Mouse (Mus musculus): Measurements from ENCODE around the gene Thy1. TPM values are rescaled to one million over a fixed set of nuclear protein-coding genes. Genes with fewer than 3 reads are reported as not detected.
A peak's percentile ranks its signal among the peaks of the same experiment; 100 is the strongest.

The Thy1 gene
- polyA plus RNA-seq, 1 experiment from 2014 or later: 21.5 TPM

DNA sequence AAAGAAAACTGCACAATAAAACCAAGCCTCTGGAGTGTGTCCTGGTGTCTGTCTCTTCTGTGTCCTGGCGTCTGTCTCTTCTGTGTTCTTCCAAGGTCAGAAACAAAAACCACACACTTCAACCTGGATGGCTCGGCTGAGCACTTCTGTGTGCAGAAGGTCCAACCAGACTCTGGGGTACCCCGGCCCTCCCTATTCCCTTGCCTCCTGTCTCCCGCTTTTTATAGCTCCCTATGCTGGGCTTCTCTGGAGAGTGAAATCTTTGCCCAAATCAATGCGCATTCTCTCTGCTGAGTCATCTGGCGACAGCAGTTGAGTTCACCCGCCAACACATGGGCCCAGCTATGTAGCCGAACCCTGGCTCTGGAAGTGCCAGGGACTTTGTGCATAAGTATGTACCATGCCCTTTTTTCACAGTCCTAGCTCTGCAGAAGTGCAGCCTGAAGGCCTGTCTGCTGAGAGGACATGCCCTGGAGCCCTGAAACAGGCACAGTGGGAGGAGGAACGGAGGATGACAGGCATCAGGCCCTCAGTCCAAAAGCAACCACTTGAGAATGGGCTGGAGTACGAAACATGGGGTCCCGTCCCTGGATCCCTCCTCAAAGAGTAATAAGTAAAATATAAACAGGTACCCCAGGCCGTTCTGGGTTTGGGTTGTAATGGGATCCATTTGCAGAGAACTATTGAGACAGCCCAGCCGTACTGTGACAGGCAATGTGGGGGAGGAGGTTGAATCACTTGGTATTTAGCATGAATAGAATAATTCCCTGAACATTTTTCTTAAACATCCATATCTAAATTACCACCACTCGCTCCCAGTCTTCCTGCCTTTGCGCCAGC, 5.6 kb downstream of the Thy1 start:
- no peak for ATAC-seq (replicated peaks; ENCODE audit: extremely low read depth, insufficient read depth, low FRiP score)
- peaks cover 14% of the 10 kb centered on the region for H3K27me3 ChIP-seq (ENCODE audit: control insufficient read depth, insufficient read depth, low read length)
- peaks cover 1% of the 10 kb centered on the region; the same call in 1 of the 2 replicates for H3K4me1 ChIP-seq (ENCODE audit: control insufficient read depth, insufficient read depth, low read length)
- no peak overlapping the region for H3K27ac ChIP-seq (ENCODE audit: low read length)
- WGBS: 67% methylated on average over 15 of the region's 15 CpGs
- no peak overlapping the region for H3K4me2 ChIP-seq (ENCODE audit: low read depth, low read length)
- no peak overlapping the region for H3K4me3 ChIP-seq (ENCODE audit: low read length)
- H3K9ac ChIP-seq (ENCODE audit: low read length): no peak overlapping the region
- H3K9me3 ChIP-seq (replicated peaks; ENCODE audit: control insufficient read depth, low read length): no peaks in the 10 kb centered on the region
- no peaks in the 10 kb centered on the region for H3K36me3 ChIP-seq (ENCODE audit: control insufficient read depth, insufficient read depth)

DNA sequence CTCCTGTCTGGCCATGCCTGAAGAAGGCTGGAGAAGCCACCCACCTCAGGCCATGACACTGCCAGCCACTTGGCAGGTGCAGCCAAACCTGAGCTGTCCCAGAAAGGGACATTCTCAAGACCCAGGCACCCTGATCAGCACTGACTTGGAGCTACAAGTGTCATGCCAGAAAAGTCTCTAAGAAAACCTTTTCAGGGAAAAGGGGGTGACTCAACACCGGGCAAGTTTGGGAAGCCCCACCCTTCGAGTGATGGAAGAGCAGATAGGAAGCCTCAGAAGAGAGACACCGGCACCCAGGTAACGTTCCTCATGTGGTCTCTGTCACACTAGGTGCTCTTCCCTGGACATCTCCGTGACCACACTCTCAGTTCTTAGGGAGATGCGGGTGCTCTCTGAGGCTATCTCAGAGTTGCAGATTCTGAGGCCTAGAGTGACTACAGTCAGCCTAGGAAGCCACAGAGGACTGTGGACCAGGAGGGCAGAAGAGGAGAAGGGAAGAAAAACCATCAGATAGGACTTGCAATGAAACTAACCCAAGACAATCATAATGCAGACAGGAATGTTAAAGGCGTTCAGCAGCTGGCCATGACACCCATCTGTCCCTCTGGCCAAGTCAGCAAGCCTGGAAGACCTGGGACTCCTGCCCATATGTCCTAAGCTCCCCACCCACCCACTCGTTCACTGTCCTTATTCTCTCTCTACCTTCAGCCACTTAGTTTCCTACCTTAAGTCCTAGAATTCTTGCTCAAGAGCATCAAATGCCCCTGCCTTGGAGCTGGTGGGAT, 6.4 kb downstream of the Thy1 start:
- 78% methylated on average over 8 of the region's 8 CpGs for WGBS
- Histone ChIP-seq H3K36me3 (ENCODE audit: control insufficient read depth, insufficient read depth) (no peaks in the 10 kb centered on the region), H3K4me2 (ENCODE audit: low read depth, low read length) (no peak overlapping the region), H3K9ac (ENCODE audit: low read length) (no peak overlapping the region), H3K4me1 (ENCODE audit: control insufficient read depth, insufficient read depth, low read length) (no peaks in the 10 kb centered on the region), H3K9me3 (replicated peaks; ENCODE audit: control insufficient read depth, low read length) (no peaks in the 10 kb centered on the region), H3K27ac (ENCODE audit: low read length) (no peak overlapping the region), H3K27me3 (ENCODE audit: control insufficient read depth, insufficient read depth, low read length) (peaks cover 8% of the 10 kb centered on the region), H3K4me3 (ENCODE audit: low read length) (no peak overlapping the region)
- no peak for ATAC-seq (replicated peaks; ENCODE audit: extremely low read depth, insufficient read depth, low FRiP score)

DNA sequence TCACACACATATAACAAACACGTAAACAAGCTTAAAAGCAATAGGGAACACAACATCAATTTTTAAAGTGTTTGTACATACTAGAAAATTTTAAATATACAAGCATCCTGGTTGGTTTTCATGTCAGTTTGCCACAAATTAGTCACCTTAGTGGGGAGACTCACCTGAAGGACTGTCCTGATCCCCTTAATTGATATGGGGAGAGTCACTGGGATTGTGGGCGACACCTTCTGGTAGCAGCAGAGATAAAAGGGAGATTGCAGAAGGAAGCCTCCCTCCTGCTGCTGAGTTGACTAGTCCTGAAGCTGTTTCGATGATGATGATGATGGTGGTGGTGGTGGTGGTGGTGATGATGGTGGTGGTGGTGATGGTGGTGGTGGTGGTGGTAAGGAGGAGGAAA, 9.7 kb downstream of the Thy1 start:
- Histone ChIP-seq H3K27me3 (ENCODE audit: control insufficient read depth, insufficient read depth, low read length) (0 out of 2 replicates have a peak, but pooled peaks cover 3% of the 10 kb centered on the region), H3K36me3 (ENCODE audit: control insufficient read depth, insufficient read depth) (no peaks in the 10 kb centered on the region), H3K4me1 (ENCODE audit: control insufficient read depth, insufficient read depth, low read length) (no peaks in the 10 kb centered on the region), H3K4me2 (ENCODE audit: low read depth, low read length) (no peak overlapping the region), H3K9me3 (replicated peaks; ENCODE audit: control insufficient read depth, low read length) (0 out of 2 replicates have a peak, but pooled peaks cover 3% of the 10 kb centered on the region), H3K27ac (ENCODE audit: low read length) (no peak overlapping the region), H3K9ac (ENCODE audit: low read length) (no peak overlapping the region), H3K4me3 (ENCODE audit: low read length) (no peak overlapping the region)
- ATAC-seq (replicated peaks; ENCODE audit: extremely low read depth, insufficient read depth, low FRiP score): no peak
- WGBS: 57% methylated on average over 3 of the region's 3 CpGs

DNA sequence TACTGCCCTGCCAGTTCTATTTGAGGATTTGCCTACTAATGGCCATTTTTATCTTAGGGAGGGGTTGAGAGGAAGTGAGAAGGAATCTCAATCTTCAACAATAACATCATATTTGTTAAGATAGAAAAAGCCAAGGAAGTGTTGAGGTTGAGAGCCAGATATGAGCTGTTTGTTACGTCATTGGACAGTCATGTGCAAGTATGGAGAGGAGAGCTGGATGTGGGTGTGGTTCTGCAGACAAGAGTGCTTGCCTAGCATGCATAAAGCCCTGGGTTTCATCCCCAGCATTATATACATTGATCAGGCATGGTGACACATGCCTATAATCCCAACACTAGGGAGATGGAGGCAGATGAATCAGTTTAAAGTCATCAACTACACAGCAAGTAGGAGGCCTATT, 10.8 kb downstream of the Thy1 start:
- Histone ChIP-seq H3K36me3 (ENCODE audit: control insufficient read depth, insufficient read depth) (no peaks in the 10 kb centered on the region), H3K27ac (ENCODE audit: low read length) (no peak overlapping the region), H3K9ac (ENCODE audit: low read length) (no peak overlapping the region), H3K4me3 (ENCODE audit: low read length) (no peak overlapping the region), H3K27me3 (ENCODE audit: control insufficient read depth, insufficient read depth, low read length) (no peaks in the 10 kb centered on the region), H3K4me1 (ENCODE audit: control insufficient read depth, insufficient read depth, low read length) (no peaks in the 10 kb centered on the region), H3K4me2 (ENCODE audit: low read depth, low read length) (no peak overlapping the region), H3K9me3 (replicated peaks; ENCODE audit: control insufficient read depth, low read length) (0 out of 2 replicates have a peak, but pooled peaks cover 3% of the 10 kb centered on the region)
- no peak for ATAC-seq (replicated peaks; ENCODE audit: extremely low read depth, insufficient read depth, low FRiP score)
- 36% methylated on average over 1 of the region's 1 CpGs for WGBS

DNA sequence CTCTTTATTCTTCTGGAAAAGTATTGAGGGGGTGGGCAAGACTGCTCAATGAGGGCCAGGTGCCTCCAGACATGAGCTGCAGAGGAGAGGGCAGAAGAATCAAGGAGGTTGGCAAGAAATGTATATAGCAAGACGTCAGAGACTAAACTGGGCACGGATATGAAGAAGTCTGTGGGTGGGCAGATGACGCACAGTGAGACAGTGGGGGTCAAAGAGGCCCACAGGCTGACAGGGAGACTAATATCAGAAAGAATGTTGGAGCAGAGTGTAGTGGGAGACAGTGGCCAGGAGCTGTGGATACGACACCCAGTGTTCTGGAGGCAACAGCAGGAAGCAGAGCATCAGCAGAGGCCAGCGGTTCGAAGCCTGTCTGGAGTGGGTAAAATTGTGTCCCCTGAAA, 15.4 kb downstream of the Thy1 start:
- no peaks in the 10 kb centered on the region for H3K36me3 ChIP-seq (ENCODE audit: control insufficient read depth, insufficient read depth)
- 71% methylated on average over 6 of the region's 6 CpGs for WGBS
- H3K4me3 ChIP-seq (ENCODE audit: low read length): no peak overlapping the region
- 0 out of 2 replicates have a peak, but pooled peaks cover 3% of the 10 kb centered on the region for H3K9me3 ChIP-seq (replicated peaks; ENCODE audit: control insufficient read depth, low read length)
- no peak overlapping the region for H3K9ac ChIP-seq (ENCODE audit: low read length)
- H3K4me2 ChIP-seq (ENCODE audit: low read depth, low read length): no peak overlapping the region
- H3K27ac ChIP-seq (ENCODE audit: low read length): no peak overlapping the region
- no peak for ATAC-seq (replicated peaks; ENCODE audit: extremely low read depth, insufficient read depth, low FRiP score)
- H3K27me3 ChIP-seq (ENCODE audit: control insufficient read depth, insufficient read depth, low read length): no peaks in the 10 kb centered on the region
- H3K4me1 ChIP-seq (ENCODE audit: control insufficient read depth, insufficient read depth, low read length): no peaks in the 10 kb centered on the region

DNA sequence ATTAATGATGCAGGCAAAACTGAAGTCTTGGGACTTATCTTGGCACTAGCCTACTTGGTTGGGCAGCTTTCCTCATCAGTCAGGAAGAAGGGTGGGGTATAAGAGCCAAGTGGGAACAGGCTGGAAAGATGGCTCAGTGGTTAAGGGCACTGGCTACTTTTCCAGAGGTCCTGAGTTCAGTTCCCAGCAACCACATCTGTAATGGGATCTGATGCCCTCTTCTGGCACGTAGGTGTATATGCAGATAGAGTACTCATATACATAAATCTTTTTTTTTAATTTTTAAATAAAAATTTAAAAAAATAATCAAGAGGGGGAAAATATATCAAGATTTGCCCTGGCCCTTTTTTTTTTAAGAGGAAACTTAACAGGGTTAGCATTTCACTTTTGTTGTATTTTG, 22.0 kb downstream of the Thy1 start:
- no peaks in the 10 kb centered on the region for H3K27me3 ChIP-seq (ENCODE audit: control insufficient read depth, insufficient read depth, low read length)
- no peaks in the 10 kb centered on the region for H3K9me3 ChIP-seq (replicated peaks; ENCODE audit: control insufficient read depth, low read length)
- H3K4me1 ChIP-seq (ENCODE audit: control insufficient read depth, insufficient read depth, low read length): peaks cover 16% of the 10 kb centered on the region
- no peak for ATAC-seq (replicated peaks; ENCODE audit: extremely low read depth, insufficient read depth, low FRiP score)
- H3K9ac ChIP-seq (ENCODE audit: low read length): no peak overlapping the region
- H3K27ac ChIP-seq (ENCODE audit: low read length): no peak overlapping the region
- no peak overlapping the region for H3K4me2 ChIP-seq (ENCODE audit: low read depth, low read length)
- no peaks in the 10 kb centered on the region for H3K36me3 ChIP-seq (ENCODE audit: control insufficient read depth, insufficient read depth)
- 43% methylated on average over 1 of the region's 1 CpGs for WGBS
- no peak overlapping the region for H3K4me3 ChIP-seq (ENCODE audit: low read length)

DNA sequence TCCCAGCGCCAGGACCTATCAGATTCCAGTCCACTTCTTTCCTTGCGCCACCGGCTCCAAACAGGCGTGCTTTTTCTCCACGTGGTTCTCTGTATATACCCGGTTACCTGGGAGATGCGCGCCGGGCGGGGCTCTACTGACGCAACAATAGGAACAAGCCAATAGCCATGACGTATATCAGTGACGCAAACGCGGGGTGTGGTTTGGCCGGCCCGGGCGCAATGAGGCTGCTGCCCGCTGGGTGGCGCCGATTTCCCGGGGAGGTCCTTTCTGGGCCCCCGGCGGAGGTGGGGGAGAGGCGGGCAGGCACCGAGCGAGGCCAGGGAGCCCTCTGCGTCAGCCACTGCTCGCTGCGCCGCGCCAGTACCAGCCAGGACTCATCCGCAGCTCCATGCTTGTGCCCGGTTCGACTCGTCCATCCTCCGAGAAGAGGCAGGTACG, 23.6 kb downstream of the Thy1 start, which contains the start of gene Usp2:
TSS of gene Usp2 (plus strand) at position 237 of the 441 bp plus-strand sequence.
- peak within 1 kb of the TSS; percentile 70 for H3K27ac ChIP-seq (ENCODE audit: low read length)
- whole genome bisulfite sequencing: under 1% methylated on average over 38 of the region's 38 CpGs

DNA sequence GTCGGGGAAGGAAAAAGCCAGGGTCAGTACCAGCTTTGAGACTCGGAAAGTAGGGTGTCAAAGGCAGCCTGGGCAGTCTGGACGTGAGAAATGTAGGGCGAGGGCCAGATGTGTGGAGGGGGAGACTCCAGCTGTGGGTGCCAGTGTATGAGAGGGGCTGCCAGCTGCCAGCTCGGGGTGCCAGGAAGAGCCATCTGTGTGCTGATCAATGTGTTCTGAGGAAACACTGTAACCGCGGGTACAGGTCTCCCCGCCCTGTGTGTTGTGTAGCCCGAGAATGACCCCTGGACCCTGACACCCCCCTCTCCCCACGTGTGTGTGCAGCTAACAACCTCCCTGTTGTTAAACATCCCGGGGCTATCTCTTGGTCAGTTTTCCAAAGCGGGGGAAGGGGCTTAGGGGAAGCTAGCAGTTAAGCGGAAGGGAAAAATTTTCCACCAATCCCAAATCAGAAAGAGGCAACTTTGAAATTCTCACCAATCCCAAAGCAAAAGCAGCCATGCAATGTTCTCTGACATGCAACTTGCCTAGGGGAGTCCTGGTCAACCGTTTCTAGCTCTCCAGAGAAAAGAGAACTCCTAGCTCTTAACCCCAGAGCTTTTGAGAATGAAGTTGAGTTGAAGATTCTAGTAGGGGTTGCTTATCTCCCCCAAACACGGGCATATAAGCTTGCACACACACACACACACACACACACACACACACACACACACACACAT, 24.2 kb downstream of the Thy1 start:
- WGBS: 5% methylated on average over 15 of the region's 15 CpGs
- Histone ChIP-seq H3K9ac (ENCODE audit: low read length) (peak overlapping the region; percentile 78), H3K9me3 (replicated peaks; ENCODE audit: control insufficient read depth, low read length) (no peaks in the 10 kb centered on the region), H3K27me3 (ENCODE audit: control insufficient read depth, insufficient read depth, low read length) (no peaks in the 10 kb centered on the region), H3K4me3 (ENCODE audit: low read length) (peak overlapping the region; percentile 74), H3K4me2 (ENCODE audit: low read depth, low read length) (peak overlapping the region; percentile 85), H3K4me1 (ENCODE audit: control insufficient read depth, insufficient read depth, low read length) (peaks cover 34% of the 10 kb centered on the region), H3K27ac (ENCODE audit: low read length) (peak overlapping the region; percentile 70), H3K36me3 (ENCODE audit: control insufficient read depth, insufficient read depth) (no peaks in the 10 kb centered on the region)
- ATAC-seq (replicated peaks; ENCODE audit: extremely low read depth, insufficient read depth, low FRiP score): peak; percentile 28

More for the DNA sequence above, 23.6 kb downstream of the Thy1 start, which contains the start of gene Usp2:
- peak; percentile 95 for ATAC-seq (replicated peaks; ENCODE audit: extremely low read depth, insufficient read depth, low FRiP score)
- Histone ChIP-seq H3K4me2 (ENCODE audit: low read depth, low read length) (peak within 1 kb of the TSS; percentile 85), H3K4me3 (ENCODE audit: low read length) (peak within 1 kb of the TSS; percentile 74), H3K36me3 (ENCODE audit: control insufficient read depth, insufficient read depth) (no peaks in the 10 kb centered on the region), H3K9ac (ENCODE audit: low read length) (peak within 1 kb of the TSS; percentile 78), H3K27me3 (ENCODE audit: control insufficient read depth, insufficient read depth, low read length) (no peaks in the 10 kb centered on the region), H3K9me3 (replicated peaks; ENCODE audit: control insufficient read depth, low read length) (no peaks in the 10 kb centered on the region), H3K4me1 (ENCODE audit: control insufficient read depth, insufficient read depth, low read length) (peaks cover 28% of the 10 kb centered on the region)

Measured in heart, embryonic 16.5 days (tissue).